Mouse (Mus musculus): ENCODE measurements around the gene Ankrd65. TPM values are rescaled to one million over a fixed set of nuclear protein-coding genes. Genes with fewer than 3 reads are reported as not detected.
A peak's percentile ranks its signal among the peaks of the same experiment; 100 is the strongest.

Ankrd65 gene
- polyA plus RNA-seq, 1 experiment from 2014 or later, result not detected

GRCm38 (mm10) chr4:155802075-155802474, 11.8 kb downstream of the Ankrd65 start:
- 100% methylated on average over 1 of the region's 1 CpGs for WGBS
- 0 out of 2 replicates have a peak overlapping the region, but pooled peaks have one; percentile 75 for H3K4me2 ChIP-seq (replicated peaks)
- ATAC-seq (ENCODE audit: low FRiP score, low read depth), result no peak

GRCm38 (mm10) chr4:155802741-155803339, 12.6 kb downstream of the Ankrd65 start, which contains the start of gene Mrpl20:
Mrpl20 (plus strand) TSS chr4:155802878.
- ATAC-seq (ENCODE audit: low FRiP score, low read depth), result no peak

More at GRCm38 (mm10) chr4:155802075-155802474, 11.8 kb downstream of the Ankrd65 start:
- Histone ChIP-seq H3K9me3 (no peaks in the 10 kb centered on the region), H3K9ac (no peak overlapping the region), H3K4me1 (peaks cover 19% of the 10 kb centered on the region), H3K27ac (no peak overlapping the region), H3K27me3 (no peaks in the 10 kb centered on the region), H3K4me3 (no peak overlapping the region), H3K36me3 (peaks cover 19% of the 10 kb centered on the region)

GRCm38 (mm10) chr4:155803340-155804041, 13.3 kb downstream of the Ankrd65 start:
- H3K36me3 ChIP-seq, result peaks cover 33% of the 10 kb centered on the region
- peak; percentile 97 for ATAC-seq (ENCODE audit: low FRiP score, low read depth)
- H3K4me2 ChIP-seq (replicated peaks), result peak overlapping the region; percentile 75
- no peaks in the 10 kb centered on the region for H3K9me3 ChIP-seq
- peaks cover 19% of the 10 kb centered on the region for H3K4me1 ChIP-seq
- WGBS, result 0% methylated on average over 53 of the region's 58 CpGs
- H3K4me3 ChIP-seq, result peak overlapping the region; percentile 93
- peak overlapping the region; percentile 44; the same call in 1 of the 2 replicates for H3K27ac ChIP-seq
- peak overlapping the region; percentile 89 for H3K9ac ChIP-seq
- no peaks in the 10 kb centered on the region for H3K27me3 ChIP-seq

More at GRCm38 (mm10) chr4:155802741-155803339, 12.6 kb downstream of the Ankrd65 start, which contains the start of gene Mrpl20:
- Histone ChIP-seq H3K27ac (peak within 1 kb of the TSS; percentile 44; the same call in 1 of the 2 replicates), H3K9me3 (no peaks in the 10 kb centered on the region), H3K9ac (peak within 1 kb of the TSS; percentile 89), H3K36me3 (peaks cover 27% of the 10 kb centered on the region), H3K4me3 (peak within 1 kb of the TSS; percentile 93), H3K27me3 (no peaks in the 10 kb centered on the region), H3K4me1 (peaks cover 19% of the 10 kb centered on the region), H3K4me2 (replicated peaks) (peak within 1 kb of the TSS; percentile 75)
- 9% methylated on average over 12 of the region's 12 CpGs for WGBS

- 87% methylated on average over 3 of the region's 3 CpGs for WGBS
- Histone ChIP-seq H3K36me3 (peaks cover 60% of the 10 kb centered on the region), H3K4me3 (no peak overlapping the region)
Observed at GRCm38 (mm10) chr4:155807841-155808240, 17.6 kb downstream of the Ankrd65 start.

GRCm38 (mm10) chr4:155811929-155812664, 21.9 kb downstream of the Ankrd65 start, which contains the start of gene Ccnl2:
Ccnl2 (plus strand) TSS chr4:155812489.
- H3K9ac ChIP-seq, result peak within 1 kb of the TSS; percentile 100
- H3K4me3 ChIP-seq, result peak within 1 kb of the TSS; percentile 100
- H3K27ac ChIP-seq, result peak within 1 kb of the TSS; percentile 82
- peaks cover 17% of the 10 kb centered on the region for H3K4me1 ChIP-seq
- H3K36me3 ChIP-seq, result peaks cover 74% of the 10 kb centered on the region
- H3K27me3 ChIP-seq, result no peaks in the 10 kb centered on the region
- under 1% methylated on average over 60 of the region's 60 CpGs for WGBS
- ATAC-seq (ENCODE audit: low FRiP score, low read depth), result peak; percentile 99
- H3K4me2 ChIP-seq (replicated peaks), result peak within 1 kb of the TSS; percentile 95
- H3K9me3 ChIP-seq, result no peaks in the 10 kb centered on the region

More at GRCm38 (mm10) chr4:155807841-155808240, 17.6 kb downstream of the Ankrd65 start:
- no peak for ATAC-seq (ENCODE audit: low FRiP score, low read depth)
- Histone ChIP-seq H3K9me3 (no peaks in the 10 kb centered on the region), H3K9ac (no peak overlapping the region), H3K4me1 (peaks cover 19% of the 10 kb centered on the region), H3K27me3 (no peaks in the 10 kb centered on the region), H3K4me2 (replicated peaks) (no peak overlapping the region), H3K27ac (no peak overlapping the region)

- Histone ChIP-seq H3K4me1 (peaks cover 17% of the 10 kb centered on the region), H3K27me3 (no peaks in the 10 kb centered on the region), H3K4me3 (peak overlapping the region; percentile 100), H3K9ac (peak overlapping the region; percentile 100), H3K9me3 (no peaks in the 10 kb centered on the region), H3K4me2 (replicated peaks) (peak overlapping the region; percentile 95), H3K27ac (peak overlapping the region; percentile 82), H3K36me3 (peaks cover 74% of the 10 kb centered on the region)
- ATAC-seq (ENCODE audit: low FRiP score, low read depth), result peak; percentile 30
- WGBS, result under 1% methylated on average over 48 of the region's 49 CpGs
Observed at GRCm38 (mm10) chr4:155812665-155813181, 22.5 kb downstream of the Ankrd65 start.

GRCm38 (mm10) chr4:155817533-155817932, 27.3 kb downstream of the Ankrd65 start:
- Histone ChIP-seq H3K4me1 (peaks cover 14% of the 10 kb centered on the region), H3K27me3 (no peaks in the 10 kb centered on the region), H3K36me3 (peaks cover 86% of the 10 kb centered on the region), H3K9me3 (no peaks in the 10 kb centered on the region), H3K4me3 (no peak overlapping the region), H3K27ac (no peak overlapping the region), H3K9ac (no peak overlapping the region), H3K4me2 (replicated peaks) (no peak overlapping the region)
- 84% methylated on average over 4 of the region's 4 CpGs for WGBS
- no peak for ATAC-seq (ENCODE audit: low FRiP score, low read depth)

GRCm38 (mm10) chr4:155821025-155821424, 30.8 kb downstream of the Ankrd65 start:
- H3K9me3 ChIP-seq, result no peaks in the 10 kb centered on the region
- WGBS, result 84% methylated on average over 7 of the region's 7 CpGs
- no peak overlapping the region for H3K27ac ChIP-seq
- peaks cover 93% of the 10 kb centered on the region for H3K36me3 ChIP-seq
- no peak for ATAC-seq (ENCODE audit: low FRiP score, low read depth)
- no peak overlapping the region for H3K9ac ChIP-seq
- H3K4me1 ChIP-seq, result no peaks in the 10 kb centered on the region
- H3K27me3 ChIP-seq, result no peaks in the 10 kb centered on the region
- H3K4me3 ChIP-seq, result no peak overlapping the region
- no peak overlapping the region for H3K4me2 ChIP-seq (replicated peaks)

GRCm38 (mm10) chr4:155823443-155823842, 33.2 kb downstream of the Ankrd65 start:
- Histone ChIP-seq H3K27ac (no peak overlapping the region), H3K27me3 (no peaks in the 10 kb centered on the region), H3K4me3 (no peak overlapping the region), H3K9ac (no peak overlapping the region), H3K36me3 (peaks cover 89% of the 10 kb centered on the region), H3K4me1 (no peaks in the 10 kb centered on the region), H3K4me2 (replicated peaks) (no peak overlapping the region), H3K9me3 (no peaks in the 10 kb centered on the region)
- ATAC-seq (ENCODE audit: low FRiP score, low read depth), result no peak
- 93% methylated on average over 16 of the region's 16 CpGs for WGBS

- Histone ChIP-seq H3K9ac (no peak overlapping the region), H3K27ac (no peak overlapping the region), H3K9me3 (no peaks in the 10 kb centered on the region), H3K4me2 (replicated peaks) (no peak overlapping the region), H3K36me3 (peaks cover 36% of the 10 kb centered on the region), H3K4me1 (peaks cover 27% of the 10 kb centered on the region), H3K4me3 (no peak overlapping the region), H3K27me3 (no peaks in the 10 kb centered on the region)
- WGBS, result 98% methylated on average over 4 of the region's 4 CpGs
- no peak for ATAC-seq (ENCODE audit: low FRiP score, low read depth)
Observed at GRCm38 (mm10) chr4:155829866-155830265, 39.6 kb downstream of the Ankrd65 start.

GRCm38 (mm10) chr4:155830596-155830995, 40.4 kb downstream of the Ankrd65 start:
- Histone ChIP-seq H3K4me3 (peak overlapping the region; percentile 92), H3K27me3 (no peaks in the 10 kb centered on the region), H3K4me1 (peaks cover 27% of the 10 kb centered on the region), H3K9ac (no peak overlapping the region; the same call in 1 of the 2 replicates), H3K4me2 (replicated peaks) (peak overlapping the region; percentile 97), H3K27ac (no peak overlapping the region), H3K9me3 (no peaks in the 10 kb centered on the region), H3K36me3 (peaks cover 30% of the 10 kb centered on the region)
- ATAC-seq (ENCODE audit: low FRiP score, low read depth), result no peak
- 55% methylated on average over 8 of the region's 8 CpGs for WGBS
